Mouse (Mus musculus): Measurements from ENCODE around the gene Cdkal1. TPM values are rescaled to one million over a fixed set of nuclear protein-coding genes. Genes with fewer than 3 reads are reported as not detected.

Gene Cdkal1
- polyA plus RNA-seq, 1 experiment = 11.5 TPM

DNA sequence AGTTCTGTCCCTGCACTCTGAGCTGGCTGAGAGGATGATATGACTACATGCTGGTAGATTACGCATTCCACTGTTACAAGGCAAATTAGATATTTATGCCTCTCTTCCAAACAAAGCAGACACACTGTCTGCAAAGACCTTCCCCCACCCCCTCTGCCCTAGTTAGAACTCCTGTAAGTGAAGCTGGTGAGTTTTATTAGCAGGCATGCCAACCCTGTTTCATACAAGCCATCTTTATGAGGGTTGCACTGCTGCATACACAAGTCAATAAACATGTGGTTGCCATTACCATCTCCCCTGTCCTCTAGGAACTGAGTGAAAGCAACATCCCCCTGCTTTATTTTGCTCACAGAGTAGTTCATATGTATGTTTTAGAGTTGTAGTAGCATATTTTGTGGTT lies 447.9 kb downstream of the Cdkal1 start:
- Histone ChIP-seq H3K4me1 (ENCODE audit: control insufficient read depth, insufficient read depth, low read length) (no peaks in the 10 kb centered on the region), H3K4me3 (replicated peaks; ENCODE audit: control insufficient read depth, low read depth, low read length) (no peak overlapping the region), H3K27ac (ENCODE audit: control insufficient read depth, insufficient read depth, low read depth, low read length, poor library complexity) (no peak overlapping the region)
- 84% methylated on average over 1 of the region's 1 CpGs for WGBS
- no peak for TF ChIP-seq POLR2A (IDR thresholded peaks at IDR 0.05; ENCODE audit: borderline replicate concordance, control insufficient read depth, low read depth, low read length)
- TF ChIP-seq CTCF (IDR thresholded peaks at IDR 0.05; ENCODE audit: control insufficient read depth, insufficient read depth, low read length) = no peak

- H3K4me3 ChIP-seq (replicated peaks; ENCODE audit: control insufficient read depth, low read depth, low read length) = no peak overlapping the region
- TF ChIP-seq POLR2A (IDR thresholded peaks at IDR 0.05; ENCODE audit: borderline replicate concordance, control insufficient read depth, low read depth, low read length) (no peak), CTCF (IDR thresholded peaks at IDR 0.05; ENCODE audit: control insufficient read depth, insufficient read depth, low read length) (no peak)
- no peaks in the 10 kb centered on the region for H3K4me1 ChIP-seq (ENCODE audit: control insufficient read depth, insufficient read depth, low read length)
- no peak overlapping the region for H3K27ac ChIP-seq (ENCODE audit: control insufficient read depth, insufficient read depth, low read depth, low read length, poor library complexity)
- WGBS = 77% methylated on average over 5 of the region's 5 CpGs
Measured at GRCm38 (mm10) chr13:29405316-29405715, 450.2 kb downstream of the Cdkal1 start.

GRCm38 (mm10) chr13:29403217-29403616 lies 452.3 kb downstream of the Cdkal1 start:
- Histone ChIP-seq H3K27ac (ENCODE audit: control insufficient read depth, insufficient read depth, low read depth, low read length, poor library complexity) (no peak overlapping the region), H3K4me1 (ENCODE audit: control insufficient read depth, insufficient read depth, low read length) (no peaks in the 10 kb centered on the region), H3K4me3 (replicated peaks; ENCODE audit: control insufficient read depth, low read depth, low read length) (no peak overlapping the region)
- WGBS = 82% methylated on average over 5 of the region's 5 CpGs
- TF ChIP-seq POLR2A (IDR thresholded peaks at IDR 0.05; ENCODE audit: borderline replicate concordance, control insufficient read depth, low read depth, low read length) = no peak
- TF ChIP-seq CTCF (IDR thresholded peaks at IDR 0.05; ENCODE audit: control insufficient read depth, insufficient read depth, low read length) = no peak

DNA sequence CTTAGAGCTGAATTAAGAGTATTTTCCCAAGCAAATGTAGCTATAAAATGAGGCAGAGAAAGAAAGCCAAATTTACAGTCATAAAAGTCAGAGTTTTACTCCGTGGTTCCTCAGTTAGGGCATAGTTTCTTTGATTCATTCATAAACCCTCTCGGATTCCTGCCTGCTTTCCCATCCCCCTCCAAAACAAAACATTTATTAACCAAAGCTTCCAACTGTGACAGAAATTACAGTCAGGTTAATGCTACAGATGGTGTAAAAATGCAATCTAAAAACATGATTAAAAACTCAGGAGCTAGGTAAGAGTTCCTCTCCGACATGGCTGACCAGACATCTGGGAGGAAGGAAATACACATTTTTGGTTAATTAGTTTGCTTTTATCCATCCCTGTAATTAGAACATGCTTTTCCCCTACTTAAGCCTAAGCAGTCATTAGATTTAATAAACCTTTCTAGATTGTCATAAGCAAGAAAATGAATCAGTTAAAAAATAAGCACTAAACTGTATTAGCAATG lies 452.9 kb downstream of the Cdkal1 start:
- TF ChIP-seq POLR2A (IDR thresholded peaks at IDR 0.05; ENCODE audit: borderline replicate concordance, control insufficient read depth, low read depth, low read length) = no peak
- no peak for TF ChIP-seq CTCF (IDR thresholded peaks at IDR 0.05; ENCODE audit: control insufficient read depth, insufficient read depth, low read length)
- WGBS = 82% methylated on average over 3 of the region's 3 CpGs
- H3K4me3 ChIP-seq (replicated peaks; ENCODE audit: control insufficient read depth, low read depth, low read length) = no peak overlapping the region

DNA sequence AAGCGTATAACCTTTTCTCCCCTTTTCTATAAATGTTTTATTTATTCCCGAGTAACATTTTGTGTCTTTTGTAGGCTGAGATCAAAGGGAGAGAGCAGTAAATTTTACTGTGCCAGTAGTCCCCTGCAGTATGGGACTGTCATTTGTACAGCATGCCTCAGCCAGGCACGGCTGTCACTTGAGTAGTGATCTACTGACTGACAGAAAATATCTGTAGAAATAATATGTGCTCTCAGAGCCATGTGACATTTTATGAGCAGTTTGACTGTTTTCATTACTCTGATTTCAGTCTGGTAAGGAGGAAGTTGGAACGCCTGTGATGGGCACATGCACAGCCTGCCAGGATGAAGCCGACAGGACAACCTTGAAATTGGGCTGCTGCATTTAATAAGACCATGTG lies 455.6 kb downstream of the Cdkal1 start:
- TF ChIP-seq CTCF (IDR thresholded peaks at IDR 0.05; ENCODE audit: control insufficient read depth, insufficient read depth, low read length) = no peak
- no peak for TF ChIP-seq POLR2A (IDR thresholded peaks at IDR 0.05; ENCODE audit: borderline replicate concordance, control insufficient read depth, low read depth, low read length)
- no peak overlapping the region for H3K4me3 ChIP-seq (replicated peaks; ENCODE audit: control insufficient read depth, low read depth, low read length)
- H3K4me1 ChIP-seq (ENCODE audit: control insufficient read depth, insufficient read depth, low read length) = no peaks in the 10 kb centered on the region
- H3K27ac ChIP-seq (ENCODE audit: control insufficient read depth, insufficient read depth, low read depth, low read length, poor library complexity) = no peak overlapping the region
- 73% methylated on average over 5 of the region's 5 CpGs for WGBS

More for the DNA sequence above, 452.9 kb downstream of the Cdkal1 start:
- Histone ChIP-seq H3K27ac (ENCODE audit: control insufficient read depth, insufficient read depth, low read depth, low read length, poor library complexity) (no peak overlapping the region), H3K4me1 (ENCODE audit: control insufficient read depth, insufficient read depth, low read length) (no peaks in the 10 kb centered on the region)

GRCm38 (mm10) chr13:29398456-29398855 lies 457.0 kb downstream of the Cdkal1 start:
- 85% methylated on average over 2 of the region's 2 CpGs for WGBS
- TF ChIP-seq POLR2A (IDR thresholded peaks at IDR 0.05; ENCODE audit: borderline replicate concordance, control insufficient read depth, low read depth, low read length) (no peak), CTCF (IDR thresholded peaks at IDR 0.05; ENCODE audit: control insufficient read depth, insufficient read depth, low read length) (no peak)
- H3K4me3 ChIP-seq (replicated peaks; ENCODE audit: control insufficient read depth, low read depth, low read length) = no peak overlapping the region
- no peaks in the 10 kb centered on the region for H3K4me1 ChIP-seq (ENCODE audit: control insufficient read depth, insufficient read depth, low read length)
- no peak overlapping the region for H3K27ac ChIP-seq (ENCODE audit: control insufficient read depth, insufficient read depth, low read depth, low read length, poor library complexity)

DNA sequence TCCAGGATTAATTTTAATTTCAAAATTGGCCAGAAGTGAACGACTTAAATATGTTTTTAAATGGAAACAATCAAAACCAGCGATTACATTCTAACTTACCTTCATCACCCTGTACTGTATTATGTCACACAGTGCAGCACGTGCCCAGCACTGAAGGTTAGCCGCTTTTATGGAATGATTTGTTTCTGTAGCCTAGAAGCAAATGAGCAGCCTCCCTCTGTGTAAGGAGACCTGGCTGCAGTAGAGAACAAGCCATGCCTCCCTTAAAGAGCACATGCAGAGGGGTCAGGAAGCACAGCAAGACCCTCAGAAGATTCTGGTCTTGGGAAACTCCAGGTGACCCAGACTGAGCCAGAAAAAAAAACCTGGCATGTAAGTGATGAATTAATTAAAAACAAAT lies 459.8 kb downstream of the Cdkal1 start:
- WGBS = 85% methylated on average over 4 of the region's 4 CpGs

DNA sequence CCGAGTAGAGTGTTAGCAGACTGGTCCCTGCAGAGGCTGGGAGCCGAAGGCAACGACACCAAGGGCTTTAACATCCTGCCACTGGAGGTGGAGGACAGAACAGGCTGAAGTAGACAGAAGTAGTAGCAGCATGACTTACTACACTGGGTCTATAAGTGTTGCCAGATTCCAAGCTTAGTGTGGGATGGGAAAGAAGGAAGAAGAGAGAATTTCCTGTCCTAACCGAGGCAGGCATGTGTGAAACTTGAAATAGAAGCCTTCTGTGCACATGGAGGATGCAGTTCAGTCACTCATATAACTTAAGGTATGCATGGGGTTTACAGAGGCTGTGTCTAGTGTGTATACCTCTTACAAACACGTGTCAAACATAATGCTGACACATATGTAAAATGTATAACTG lies 465.4 kb downstream of the Cdkal1 start:
- Histone ChIP-seq H3K27ac (ENCODE audit: control insufficient read depth, insufficient read depth, low read depth, low read length, poor library complexity) (no peak overlapping the region), H3K4me1 (ENCODE audit: control insufficient read depth, insufficient read depth, low read length) (no peaks in the 10 kb centered on the region; the same call in 1 of the 2 replicates), H3K4me3 (replicated peaks; ENCODE audit: control insufficient read depth, low read depth, low read length) (no peak overlapping the region)
- 80% methylated on average over 5 of the region's 5 CpGs for WGBS
- no peak for TF ChIP-seq POLR2A (IDR thresholded peaks at IDR 0.05; ENCODE audit: borderline replicate concordance, control insufficient read depth, low read depth, low read length)
- TF ChIP-seq CTCF (IDR thresholded peaks at IDR 0.05; ENCODE audit: control insufficient read depth, insufficient read depth, low read length) = no peak

More for the DNA sequence above, 459.8 kb downstream of the Cdkal1 start:
- Histone ChIP-seq H3K4me1 (ENCODE audit: control insufficient read depth, insufficient read depth, low read length) (no peaks in the 10 kb centered on the region), H3K4me3 (replicated peaks; ENCODE audit: control insufficient read depth, low read depth, low read length) (no peak overlapping the region), H3K27ac (ENCODE audit: control insufficient read depth, insufficient read depth, low read depth, low read length, poor library complexity) (no peak overlapping the region)
- TF ChIP-seq POLR2A (IDR thresholded peaks at IDR 0.05; ENCODE audit: borderline replicate concordance, control insufficient read depth, low read depth, low read length) (no peak), CTCF (IDR thresholded peaks at IDR 0.05; ENCODE audit: control insufficient read depth, insufficient read depth, low read length) (no peak)

GRCm38 (mm10) chr13:29388918-29389317 lies 466.6 kb downstream of the Cdkal1 start:
- Histone ChIP-seq H3K4me3 (replicated peaks; ENCODE audit: control insufficient read depth, low read depth, low read length) (no peak overlapping the region), H3K4me1 (ENCODE audit: control insufficient read depth, insufficient read depth, low read length) (no peaks in the 10 kb centered on the region; the same call in 1 of the 2 replicates), H3K27ac (ENCODE audit: control insufficient read depth, insufficient read depth, low read depth, low read length, poor library complexity) (no peak overlapping the region)
- 88% methylated on average over 3 of the region's 3 CpGs for WGBS
- TF ChIP-seq CTCF (IDR thresholded peaks at IDR 0.05; ENCODE audit: control insufficient read depth, insufficient read depth, low read length) = no peak
- no peak for TF ChIP-seq POLR2A (IDR thresholded peaks at IDR 0.05; ENCODE audit: borderline replicate concordance, control insufficient read depth, low read depth, low read length)
